Mouse (Mus musculus) liver, embryonic 12.5 days (tissue): ENCODE results near the gene Cdr2l. TPM values are rescaled to one million over a fixed set of nuclear protein-coding genes. Genes with fewer than 3 reads are reported as not detected.

ENCODE experiments used
- ATAC-seq: fragments of 200-750 bp; cut with Nextera tagmentation; 2 replicates; pipeline ENCODE4 v1.8.0; 2017; ENCODE audit warnings: moderate number of reproducible peaks, mild to moderate bottlenecking, moderate library complexity
- H3K27ac ChIP-seq: fragments of 300-500 bp; sonication (generic); 2 replicates; pipeline ENCODE4 v1.5.1; 2016; ENCODE audit warnings: mild to moderate bottlenecking
- H3K27me3 ChIP-seq: fragments of 300-500 bp; sonication (generic); replicated peaks from 2 replicates; pipeline ENCODE4 v1.6.1; 2016; ENCODE audit warnings: mild to moderate bottlenecking, moderate library complexity
- H3K36me3 ChIP-seq: fragments of 300-500 bp; sonication (generic); 2 replicates; pipeline ENCODE4 v1.6.1; 2016; ENCODE audit warnings: mild to moderate bottlenecking, moderate library complexity
- H3K4me1 ChIP-seq: fragments of 300-500 bp; sonication (generic); 2 replicates; pipeline ENCODE4 v1.6.1; 2016
- H3K4me2 ChIP-seq: fragments of 300-500 bp; sonication (generic); 2 replicates; pipeline ENCODE4 v1.6.1; 2016; ENCODE audit warnings: mild to moderate bottlenecking, moderate library complexity
- H3K4me3 ChIP-seq: fragments of 300-500 bp; sonication (generic); 2 replicates; pipeline ENCODE4 v1.5.1; 2016; ENCODE audit warnings: mild to moderate bottlenecking, moderate library complexity
- H3K9ac ChIP-seq: fragments of 300-500 bp; sonication (generic); 2 replicates; pipeline ENCODE4 v1.6.1; 2016; ENCODE audit warnings: mild to moderate bottlenecking, moderate library complexity
- H3K9me3 ChIP-seq: fragments of 300-500 bp; sonication (generic); replicated peaks from 2 replicates; pipeline ENCODE4 v1.6.1; 2016; ENCODE audit warnings: mild to moderate bottlenecking, moderate library complexity
- WGBS: fragments of 180-500 bp; shearing (Covaris S2); methylation state at CpG from one replicate; pipeline ENCODE4 v1.1.7; 2016; ENCODE audit not compliant: insufficient replicate concordance; 5-methylcytosine and 5-hydroxymethylcytosine counted together
- polyA plus RNA-seq: library from polyadenylated mRNA; unstranded; fragments of >200 nt; fragmentation: Nextera tagmentation; extraction: Ambion mirVana; gene quantifications from 2 replicates; pipeline ENCODE4 v1.2.1, GENCODE M21; 2016

Cdr2l gene
- polyA plus RNA-seq, 1 experiment from 2014 or later = 4.2 TPM

GRCm38 (mm10) chr11:115391358-115391757 is 9.6 kb downstream of the Cdr2l start:
- 73% methylated on average over 7 of the region's 7 CpGs for WGBS
- Histone ChIP-seq H3K9ac (no peak overlapping the region), H3K4me2 (no peak overlapping the region), H3K36me3 (0 out of 2 replicates have a peak, but pooled peaks cover 4% of the 10 kb centered on the region), H3K4me3 (no peak overlapping the region), H3K27ac (no peak overlapping the region), H3K27me3 (peaks cover 48% of the 10 kb centered on the region), H3K9me3 (no peaks in the 10 kb centered on the region), H3K4me1 (peaks cover 6% of the 10 kb centered on the region; the same call in 1 of the 2 replicates)
- ATAC-seq = no peak

- H3K9ac ChIP-seq = no peak overlapping the region
- no peak overlapping the region for H3K27ac ChIP-seq
- WGBS = 48% methylated on average over 34 of the region's 34 CpGs
- no peak for ATAC-seq
- peaks cover 50% of the 10 kb centered on the region for H3K27me3 ChIP-seq
- H3K4me1 ChIP-seq = peaks cover 6% of the 10 kb centered on the region; the same call in 1 of the 2 replicates
- peak overlapping the region; percentile 24 for H3K4me3 ChIP-seq
- peak overlapping the region; percentile 54 for H3K4me2 ChIP-seq
- 0 out of 2 replicates have a peak, but pooled peaks cover 4% of the 10 kb centered on the region for H3K36me3 ChIP-seq
- H3K9me3 ChIP-seq = no peaks in the 10 kb centered on the region
Measured at GRCm38 (mm10) chr11:115393721-115394325, 12.1 kb downstream of the Cdr2l start.

GRCm38 (mm10) chr11:115398085-115398484 is 16.4 kb downstream of the Cdr2l start:
- Histone ChIP-seq H3K36me3 (0 out of 2 replicates have a peak, but pooled peaks cover 4% of the 10 kb centered on the region), H3K27me3 (peaks cover 32% of the 10 kb centered on the region)
- no peak for ATAC-seq

GRCm38 (mm10) chr11:115400126-115400525 is 18.4 kb downstream of the Cdr2l start:
- ATAC-seq = no peak
- H3K4me1 ChIP-seq = peaks cover 16% of the 10 kb centered on the region
- H3K9ac ChIP-seq = no peak overlapping the region
- no peaks in the 10 kb centered on the region for H3K36me3 ChIP-seq
- no peaks in the 10 kb centered on the region for H3K9me3 ChIP-seq
- peaks cover 14% of the 10 kb centered on the region for H3K27me3 ChIP-seq
- 79% methylated on average over 3 of the region's 3 CpGs for WGBS
- no peak overlapping the region for H3K4me3 ChIP-seq
- H3K4me2 ChIP-seq = no peak overlapping the region
- H3K27ac ChIP-seq = no peak overlapping the region

More at GRCm38 (mm10) chr11:115398085-115398484, 16.4 kb downstream of the Cdr2l start:
- Histone ChIP-seq H3K4me1 (peaks cover 7% of the 10 kb centered on the region; the same call in 1 of the 2 replicates), H3K9ac (no peak overlapping the region), H3K9me3 (no peaks in the 10 kb centered on the region), H3K4me2 (no peak overlapping the region), H3K27ac (no peak overlapping the region), H3K4me3 (no peak overlapping the region)
- 50% methylated on average over 7 of the region's 7 CpGs for WGBS

GRCm38 (mm10) chr11:115400630-115401391 is 19.1 kb downstream of the Cdr2l start:
- WGBS = 53% methylated on average over 11 of the region's 11 CpGs
- 0 out of 2 replicates have a peak, but pooled peaks cover 4% of the 10 kb centered on the region for H3K36me3 ChIP-seq
- no peak for ATAC-seq
- H3K4me2 ChIP-seq = no peak overlapping the region
- H3K9me3 ChIP-seq = no peaks in the 10 kb centered on the region
- H3K27ac ChIP-seq = no peak overlapping the region
- H3K4me3 ChIP-seq = no peak overlapping the region
- H3K9ac ChIP-seq = no peak overlapping the region
- H3K4me1 ChIP-seq = peaks cover 22% of the 10 kb centered on the region
- H3K27me3 ChIP-seq = peaks cover 14% of the 10 kb centered on the region

- Histone ChIP-seq H3K27ac (peak within 1 kb of the TSS; percentile 77), H3K27me3 (peaks cover 5% of the 10 kb centered on the region), H3K4me2 (peak within 1 kb of the TSS; percentile 82), H3K4me3 (peak within 1 kb of the TSS; percentile 83), H3K9ac (peak within 1 kb of the TSS; percentile 83), H3K36me3 (peaks cover 25% of the 10 kb centered on the region), H3K9me3 (no peaks in the 10 kb centered on the region), H3K4me1 (peaks cover 22% of the 10 kb centered on the region)
- ATAC-seq = peak; percentile 92
- 2% methylated on average over 50 of the region's 50 CpGs for WGBS
Measured at GRCm38 (mm10) chr11:115403338-115404124, 21.8 kb downstream of the Cdr2l start, which contains the start of gene Mrpl58. Gene Mrpl58 (plus strand): TSS chr11:115403752.

- H3K4me2 ChIP-seq = no peak overlapping the region
- peaks cover 4% of the 10 kb centered on the region; the same call in 1 of the 2 replicates for H3K27me3 ChIP-seq
- ATAC-seq = no peak
- H3K9ac ChIP-seq = no peak overlapping the region
- WGBS = 82% methylated on average over 6 of the region's 6 CpGs
- no peak overlapping the region for H3K4me3 ChIP-seq
- no peaks in the 10 kb centered on the region for H3K9me3 ChIP-seq
- H3K4me1 ChIP-seq = peaks cover 27% of the 10 kb centered on the region
- no peak overlapping the region for H3K27ac ChIP-seq
- peaks cover 45% of the 10 kb centered on the region for H3K36me3 ChIP-seq
Measured at GRCm38 (mm10) chr11:115405723-115406122, 24.0 kb downstream of the Cdr2l start.

GRCm38 (mm10) chr11:115406858-115407401 is 25.2 kb downstream of the Cdr2l start:
- WGBS = 83% methylated on average over 17 of the region's 17 CpGs

GRCm38 (mm10) chr11:115408266-115408920 is 26.7 kb downstream of the Cdr2l start:
- Histone ChIP-seq H3K9me3 (no peaks in the 10 kb centered on the region), H3K4me1 (peaks cover 38% of the 10 kb centered on the region), H3K9ac (no peak overlapping the region), H3K4me3 (no peak overlapping the region), H3K27me3 (no peaks in the 10 kb centered on the region), H3K36me3 (peaks cover 51% of the 10 kb centered on the region), H3K4me2 (no peak overlapping the region), H3K27ac (peak overlapping the region; percentile 22; the same call in 1 of the 2 replicates)
- WGBS = 58% methylated on average over 6 of the region's 6 CpGs
- no peak for ATAC-seq

More at GRCm38 (mm10) chr11:115406858-115407401, 25.2 kb downstream of the Cdr2l start:
- peaks cover 51% of the 10 kb centered on the region for H3K36me3 ChIP-seq
- no peak for ATAC-seq
- H3K27me3 ChIP-seq = no peaks in the 10 kb centered on the region
- H3K27ac ChIP-seq = no peak overlapping the region
- peaks cover 39% of the 10 kb centered on the region for H3K4me1 ChIP-seq
- no peaks in the 10 kb centered on the region for H3K9me3 ChIP-seq
- no peak overlapping the region for H3K9ac ChIP-seq
- no peak overlapping the region for H3K4me2 ChIP-seq
- no peak overlapping the region for H3K4me3 ChIP-seq

- Histone ChIP-seq H3K9ac (no peak overlapping the region), H3K4me2 (no peak overlapping the region), H3K9me3 (no peaks in the 10 kb centered on the region), H3K27me3 (no peaks in the 10 kb centered on the region), H3K4me1 (peaks cover 41% of the 10 kb centered on the region), H3K36me3 (peaks cover 51% of the 10 kb centered on the region), H3K4me3 (no peak overlapping the region), H3K27ac (no peak overlapping the region)
- WGBS = 81% methylated on average over 7 of the region's 7 CpGs
- ATAC-seq = no peak
Measured at GRCm38 (mm10) chr11:115409556-115409955, 27.8 kb downstream of the Cdr2l start.
